Mouse (Mus musculus) liver, embryonic 11.5 days (tissue): ENCODE data around the gene Slc26a1. TPM values are rescaled to one million over a fixed set of nuclear protein-coding genes. Genes with fewer than 3 reads are reported as not detected.

Source experiments
- ATAC-seq: fragments of 200-750 bp; cut with Nextera tagmentation; replicated peaks from 2 replicates; pipeline ENCODE4 v1.8.0; 2017; ENCODE audit warnings: moderate number of reproducible peaks, mild to moderate bottlenecking, moderate TSS enrichment, moderate library complexity; ENCODE audit not compliant: low FRiP score
- DNase-seq: peaks from one replicate; pipeline ENCODE4 v3.0.0-alpha.2; 2017; ENCODE audit warnings: low spot score
- H3K27ac ChIP-seq: fragments of 300-500 bp; sonication (generic); 2 replicates; pipeline ENCODE4 v1.5.1; 2014; ENCODE audit warnings: mild to moderate bottlenecking, low read depth, low read length, control low read depth
- H3K27me3 ChIP-seq: fragments of 300-500 bp; sonication (generic); replicated peaks from 2 replicates; pipeline ENCODE4 v1.6.1; 2014; ENCODE audit warnings: low read length, mixed read lengths; ENCODE audit not compliant: control insufficient read depth, insufficient read depth
- H3K36me3 ChIP-seq: fragments of 300-500 bp; sonication (generic); 2 replicates; pipeline ENCODE4 v1.6.1; 2014; ENCODE audit warnings: mild to moderate bottlenecking, low read length, moderate library complexity, mixed read lengths; ENCODE audit not compliant: control insufficient read depth, insufficient read depth
- H3K4me1 ChIP-seq: fragments of 300-500 bp; sonication (generic); replicated peaks from 2 replicates; pipeline ENCODE4 v1.6.1; 2014; ENCODE audit warnings: low read length, mixed read lengths; ENCODE audit not compliant: control insufficient read depth, insufficient read depth
- H3K4me2 ChIP-seq: fragments of 300-500 bp; sonication (generic); 2 replicates; pipeline ENCODE4 v1.6.1; 2014; ENCODE audit warnings: mild to moderate bottlenecking, control low read depth, moderate library complexity
- H3K4me3 ChIP-seq: fragments of 300-500 bp; sonication (generic); 2 replicates; pipeline ENCODE4 v1.5.1; 2014; ENCODE audit warnings: low read depth, low read length, control low read depth
- H3K9ac ChIP-seq: fragments of 300-500 bp; sonication (generic); 2 replicates; pipeline ENCODE4 v1.6.1; 2014; ENCODE audit warnings: low read depth, low read length, control low read depth
- H3K9me3 ChIP-seq: fragments of 300-500 bp; sonication (generic); 2 replicates; pipeline ENCODE4 v1.6.1; 2016; ENCODE audit warnings: low read length, inconsistent platforms, mixed read lengths; ENCODE audit not compliant: control insufficient read depth
- WGBS: fragments of 180-500 bp; shearing (Covaris S2); extraction: QIAGEN DNeasy Blood & Tissue Kit; methylation state at CpG from one replicate; pipeline ENCODE4 v1.1.7; 2014; 5-methylcytosine and 5-hydroxymethylcytosine counted together
- polyA plus RNA-seq: library from polyadenylated mRNA; unstranded; fragments of >200 nt; fragmentation: Nextera tagmentation; extraction: Ambion mirVana; gene quantifications from 2 replicates; pipeline ENCODE4 v1.2.1, GENCODE M21; 2014

Slc26a1 gene
- polyA plus RNA-seq, 1 experiment from 2014 or later: 11.6 TPM

DNA sequence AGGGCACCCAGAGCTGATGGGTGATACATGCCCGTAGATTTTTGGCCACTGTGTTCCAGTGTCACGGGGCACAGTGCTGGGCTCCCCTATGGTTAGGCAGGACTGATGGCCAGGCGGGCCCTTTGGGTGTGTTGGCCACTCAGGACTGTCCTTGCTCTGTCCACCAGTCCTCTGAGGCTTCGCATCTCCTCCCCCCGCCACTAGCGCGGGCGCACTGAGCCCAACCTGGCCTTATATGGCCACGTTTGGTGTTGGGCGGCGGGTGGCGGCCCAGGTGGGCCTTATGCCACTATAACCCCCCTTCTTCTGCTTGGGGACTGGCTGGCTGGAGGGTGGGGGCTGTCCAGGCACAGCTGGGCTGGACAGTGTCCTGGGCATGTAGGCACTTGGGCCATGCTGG lies 20.5 kb upstream of the Slc26a1 start:
- Histone ChIP-seq H3K27ac (no peak overlapping the region), H3K4me3 (peak overlapping the region; percentile 97; the same call in 1 of the 2 replicates), H3K9me3 (no peaks in the 10 kb centered on the region), H3K4me2 (peak overlapping the region; percentile 93; the same call in 1 of the 2 replicates), H3K9ac (no peak overlapping the region), H3K4me1 (peaks cover 39% of the 10 kb centered on the region), H3K36me3 (no peaks in the 10 kb centered on the region), H3K27me3 (peaks cover 3% of the 10 kb centered on the region; the same call in 1 of the 2 replicates)
- ATAC-seq: no peak
- WGBS: 94% methylated on average over 12 of the region's 12 CpGs
- DNase-seq: no peak

- peaks cover 29% of the 10 kb centered on the region for H3K4me1 ChIP-seq
- H3K36me3 ChIP-seq: no peaks in the 10 kb centered on the region
- peak overlapping the region; percentile 80 for H3K9ac ChIP-seq
- ATAC-seq (peak; percentile 44), DNase-seq (peak; percentile 62)
- under 1% methylated on average over 80 of the region's 99 CpGs for WGBS
- peaks cover 3% of the 10 kb centered on the region; the same call in 1 of the 2 replicates for H3K27me3 ChIP-seq
- H3K27ac ChIP-seq: peak overlapping the region; percentile 70
- H3K9me3 ChIP-seq: no peaks in the 10 kb centered on the region
- H3K4me2 ChIP-seq: peak overlapping the region; percentile 93
- peak overlapping the region; percentile 97 for H3K4me3 ChIP-seq
These were observed 19.2 kb upstream of the Slc26a1 start for GRCm38 (mm10) chr5:108694352-108695261.

DNA sequence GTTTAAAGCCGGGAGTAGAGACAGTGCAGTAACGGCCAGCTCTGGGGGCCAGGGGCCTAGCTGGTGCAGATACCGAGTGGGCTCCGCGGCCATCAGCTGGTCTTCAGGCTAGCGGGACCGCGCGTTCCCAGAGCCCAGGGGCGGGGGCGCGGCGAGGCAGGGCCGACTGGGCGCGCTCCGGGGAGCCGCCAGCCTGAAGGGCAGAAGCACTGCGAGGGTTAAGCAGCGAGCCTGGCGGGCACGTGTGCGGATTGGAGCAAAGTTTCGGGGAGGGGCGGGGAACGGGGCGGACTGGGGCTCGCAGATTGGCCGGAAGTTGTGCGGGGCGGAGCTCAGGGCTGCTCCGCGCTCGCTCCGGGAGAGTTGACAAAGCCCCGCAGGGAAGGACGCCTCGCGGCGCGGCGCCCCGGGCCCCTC lies 18.5 kb upstream of the Slc26a1 start:
- Histone ChIP-seq H3K9ac (peak overlapping the region; percentile 80), H3K36me3 (no peaks in the 10 kb centered on the region), H3K4me3 (peak overlapping the region; percentile 97), H3K27me3 (peaks cover 3% of the 10 kb centered on the region; the same call in 1 of the 2 replicates), H3K9me3 (no peaks in the 10 kb centered on the region), H3K4me2 (peak overlapping the region; percentile 93), H3K27ac (peak overlapping the region; percentile 70), H3K4me1 (peaks cover 29% of the 10 kb centered on the region)
- DNase-seq (peak; percentile 89), ATAC-seq (peak; percentile 92)
- under 1% methylated on average over 41 of the region's 43 CpGs for WGBS

- WGBS: 4% methylated on average over 16 of the region's 18 CpGs
- peaks cover 29% of the 10 kb centered on the region for H3K4me1 ChIP-seq
- 0 out of 2 replicates have a peak, but pooled peaks have one; percentile 19 for ATAC-seq
These were observed 16.9 kb upstream of the Slc26a1 start, which contains the start of gene Fgfrl1 for GRCm38 (mm10) chr5:108692271-108692670. TSS of gene Fgfrl1 (plus strand) at chr5:108692382.

GRCm38 (mm10) chr5:108691152-108691551 lies 15.8 kb upstream of the Slc26a1 start:
- Histone ChIP-seq H3K27me3 (peaks cover 3% of the 10 kb centered on the region; the same call in 1 of the 2 replicates), H3K36me3 (no peaks in the 10 kb centered on the region), H3K27ac (no peak overlapping the region), H3K9me3 (no peaks in the 10 kb centered on the region), H3K4me1 (peaks cover 29% of the 10 kb centered on the region), H3K9ac (no peak overlapping the region), H3K4me3 (no peak overlapping the region), H3K4me2 (peak overlapping the region; percentile 93; the same call in 1 of the 2 replicates)
- ATAC-seq: no peak
- DNase-seq: no peak
- WGBS: 62% methylated on average over 4 of the region's 4 CpGs

More at GRCm38 (mm10) chr5:108692271-108692670, 16.9 kb upstream of the Slc26a1 start, which contains the start of gene Fgfrl1:
- DNase-seq: peak; percentile 67
- peaks cover 3% of the 10 kb centered on the region; the same call in 1 of the 2 replicates for H3K27me3 ChIP-seq
- peak within 1 kb of the TSS; percentile 97 for H3K4me3 ChIP-seq
- no peaks in the 10 kb centered on the region for H3K9me3 ChIP-seq
- H3K27ac ChIP-seq: no peak within 1 kb of the TSS
- H3K4me2 ChIP-seq: peak within 1 kb of the TSS; percentile 93
- H3K36me3 ChIP-seq: no peaks in the 10 kb centered on the region
- peak within 1 kb of the TSS; percentile 52 for H3K9ac ChIP-seq

DNA sequence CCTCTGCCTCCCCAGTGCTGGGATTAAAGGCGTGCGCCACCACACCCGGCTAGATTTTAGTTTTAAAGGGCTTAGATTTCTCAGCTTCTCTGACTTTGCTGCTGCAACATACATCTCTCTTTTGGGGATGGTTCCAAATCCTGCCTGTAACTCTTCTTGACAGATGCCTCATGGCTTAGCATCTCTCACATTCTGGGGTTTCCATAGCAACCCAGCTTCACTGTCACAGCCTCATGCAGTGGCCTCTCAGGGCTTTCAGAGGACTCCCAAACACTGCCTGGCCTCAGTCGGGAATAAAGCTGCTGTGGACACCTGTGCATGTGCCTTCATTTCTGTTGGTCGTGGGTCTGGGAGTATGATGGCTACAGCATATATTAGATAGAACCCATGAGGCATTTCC lies 13.7 kb upstream of the Slc26a1 start:
- H3K4me2 ChIP-seq: no peak overlapping the region

GRCm38 (mm10) chr5:108680871-108681270 lies 5.5 kb upstream of the Slc26a1 start:
- Histone ChIP-seq H3K4me1 (peaks cover 19% of the 10 kb centered on the region), H3K36me3 (no peaks in the 10 kb centered on the region), H3K4me2 (no peak overlapping the region), H3K9ac (no peak overlapping the region), H3K27ac (no peak overlapping the region), H3K27me3 (no peaks in the 10 kb centered on the region), H3K9me3 (no peaks in the 10 kb centered on the region), H3K4me3 (no peak overlapping the region)
- DNase-seq (no peak), ATAC-seq (no peak)
- 81% methylated on average over 6 of the region's 6 CpGs for WGBS

More for the DNA sequence above, 13.7 kb upstream of the Slc26a1 start:
- H3K36me3 ChIP-seq: no peaks in the 10 kb centered on the region
- no peak overlapping the region for H3K27ac ChIP-seq
- ATAC-seq: no peak
- 75% methylated on average over 5 of the region's 5 CpGs for WGBS
- H3K4me3 ChIP-seq: no peak overlapping the region
- no peaks in the 10 kb centered on the region for H3K9me3 ChIP-seq
- peaks cover 16% of the 10 kb centered on the region for H3K4me1 ChIP-seq
- DNase-seq: no peak
- no peak overlapping the region for H3K9ac ChIP-seq
- H3K27me3 ChIP-seq: no peaks in the 10 kb centered on the region

GRCm38 (mm10) chr5:108679909-108680308 lies 4.5 kb upstream of the Slc26a1 start:
- H3K27me3 ChIP-seq: no peaks in the 10 kb centered on the region
- no peak overlapping the region for H3K4me3 ChIP-seq
- peaks cover 27% of the 10 kb centered on the region for H3K4me1 ChIP-seq
- no peak overlapping the region for H3K4me2 ChIP-seq
- no peak overlapping the region for H3K27ac ChIP-seq
- ATAC-seq (no peak), DNase-seq (no peak)
- H3K9ac ChIP-seq: no peak overlapping the region
- H3K36me3 ChIP-seq: no peaks in the 10 kb centered on the region
- H3K9me3 ChIP-seq: no peaks in the 10 kb centered on the region
- whole genome bisulfite sequencing: 36% methylated on average over 3 of the region's 3 CpGs
